Mouse (Mus musculus): ENCODE measurements around the gene Ptprm.

- TF ChIP-seq POLR2A (IDR thresholded peaks at IDR 0.05; ENCODE audit: borderline replicate concordance, extremely low read depth, insufficient read depth, insufficient read length, poor library complexity, severe bottlenecking) (no peak), CTCF (IDR thresholded peaks at IDR 0.05; ENCODE audit: borderline replicate concordance, extremely low read depth, insufficient read depth, insufficient read length) (no peak)
These were observed 9.3 kb upstream of the Ptprm start for GRCm38 (mm10) chr17:67363377-67364070.

Measured in brain, embryonic 14.5 days (tissue).